Comparison of ENCODE assay signal across 8 mouse cellular contexts in the genomic region with DNA sequence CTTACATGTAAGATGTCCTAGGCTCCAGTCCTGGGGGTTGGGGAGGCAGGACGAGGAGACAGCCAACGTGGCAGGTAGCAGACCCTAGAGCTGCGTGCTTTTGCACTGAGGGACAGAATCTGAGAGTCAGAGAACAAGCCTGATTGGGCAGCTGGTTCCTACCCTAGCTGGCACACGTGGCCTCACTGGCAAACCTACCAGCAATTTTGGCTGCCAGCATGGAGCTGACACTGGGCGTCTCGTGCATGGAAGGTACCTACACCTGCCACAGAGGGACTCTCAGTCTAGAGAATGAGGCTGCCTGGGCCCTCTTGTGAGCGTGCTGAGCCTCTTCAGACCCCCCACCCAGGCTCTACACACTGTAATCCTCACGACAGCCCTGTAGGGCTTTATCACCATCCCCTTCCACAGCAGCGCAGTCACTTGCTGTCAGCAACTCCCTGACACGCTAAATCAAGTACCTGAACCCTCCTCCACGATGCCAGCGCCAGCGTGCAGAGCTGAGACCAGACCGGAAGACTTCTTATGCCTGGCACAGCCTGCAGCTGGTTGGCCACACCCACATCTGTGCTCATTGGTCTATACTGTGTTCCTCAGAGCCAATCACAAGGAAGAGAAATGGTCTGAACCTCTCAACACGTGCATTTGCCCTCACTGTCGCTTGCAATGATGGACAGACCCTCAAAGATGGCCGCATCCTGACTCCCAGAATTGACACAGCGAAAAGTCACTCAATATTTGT. TPM values are rescaled to one million over a fixed set of nuclear protein-coding genes. Genes with fewer than 3 reads are reported as not detected.
DNase-seq lines count a peak whose midpoint lies in the region; ATAC-seq and TF ChIP-seq lines count a peak whose summit lies in the region.

No protein-coding gene starts in this region.

- H3K4me1 ChIP-seq in heart, postnatal 0 days (ENCODE audit: control insufficient read depth, insufficient read depth), result peaks cover 8% of the 10 kb centered on the region
- no peaks in the 10 kb centered on the region for H3K4me1 ChIP-seq in limb, embryonic 14.5 days (ENCODE audit: control insufficient read depth, insufficient read depth, low read length)

- ATAC-seq in heart, postnatal 0 days (ENCODE audit: insufficient read depth, low read depth), result peak; percentile 81
- peak; percentile 78 for ATAC-seq in limb, embryonic 14.5 days (ENCODE audit: low FRiP score, low read depth)
- ATAC-seq in erythroid progenitor cell, adult 5-6 weeks (replicated peaks; ENCODE audit: low FRiP score, poor library complexity, severe bottlenecking), result no peak

- no peaks in the 10 kb centered on the region for H3K9me3 ChIP-seq in heart, postnatal 0 days (replicated peaks; ENCODE audit: control insufficient read depth, low read length)
- no peaks in the 10 kb centered on the region for H3K9me3 ChIP-seq in limb, embryonic 14.5 days (ENCODE audit: control insufficient read depth, low read length)

- H3K9ac ChIP-seq in heart, postnatal 0 days (replicated peaks; ENCODE audit: low read depth, low read length), result no peak overlapping the region
- H3K9ac ChIP-seq in limb, embryonic 14.5 days (ENCODE audit: low read depth, low read length, severe bottlenecking), result no peak overlapping the region

- H3K4me3 ChIP-seq in heart, postnatal 0 days (ENCODE audit: low read depth, low read length), result no peak overlapping the region
- no peak overlapping the region for H3K4me3 ChIP-seq in limb, embryonic 14.5 days (replicated peaks; ENCODE audit: low read length)

- 29% methylated on average over 18 of the region's 18 CpGs for WGBS in heart, postnatal 0 days
- 51% methylated on average over 18 of the region's 18 CpGs for WGBS in limb, embryonic 14.5 days

- no peak for TF ChIP-seq POLR2A in limb, embryonic 14.5 days (IDR thresholded peaks at IDR 0.05; ENCODE audit: borderline replicate concordance, extremely low read depth, insufficient read depth, insufficient read length)

- DNase-seq in layer of hippocampus, adult 11-12 months (ENCODE audit: low spot score), result peak; percentile 72
- no peak for DNase-seq in layer of hippocampus, postnatal 14 days (ENCODE audit: low spot score in 2 of 2)
- DNase-seq in cerebellum, adult 9-11 months, result peak; percentile 89
- no peak for DNase-seq in heart, postnatal 0 days (ENCODE audit: low spot score)
- DNase-seq in limb, embryonic 14.5 days (ENCODE audit: low spot score), result peak; percentile 55
- peak; percentile 81 for DNase-seq in retina, postnatal 1 day
- no peak for DNase-seq in spleen, adult 12 weeks (ENCODE audit: low spot score)

- H3K36me3 ChIP-seq in heart, postnatal 0 days (replicated peaks; ENCODE audit: control insufficient read depth, insufficient read depth, low read length), result no peaks in the 10 kb centered on the region
- no peaks in the 10 kb centered on the region for H3K36me3 ChIP-seq in limb, embryonic 14.5 days (ENCODE audit: control insufficient read depth, insufficient read depth, low read length)

- no peak overlapping the region for H3K27ac ChIP-seq in heart, postnatal 0 days (ENCODE audit: low read depth)
- H3K27ac ChIP-seq in limb, embryonic 14.5 days (replicated peaks; ENCODE audit: low read depth, low read length), result no peak overlapping the region

- no peak overlapping the region for H3K4me2 ChIP-seq in heart, postnatal 0 days (ENCODE audit: low read depth, low read length)
- H3K4me2 ChIP-seq in limb, embryonic 14.5 days (replicated peaks; ENCODE audit: low read depth, low read length, severe bottlenecking), result no peak overlapping the region

- no peak for TF ChIP-seq EP300 in heart, postnatal 0 days (IDR thresholded peaks at IDR 0.05; ENCODE audit: low read depth)

- peaks cover 14% of the 10 kb centered on the region; the same call in 1 of the 2 replicates for H3K27me3 ChIP-seq in heart, postnatal 0 days (ENCODE audit: control insufficient read depth, insufficient read depth, low read length)
- H3K27me3 ChIP-seq in limb, embryonic 14.5 days (ENCODE audit: control insufficient read depth, insufficient read depth, low read length), result no peaks in the 10 kb centered on the region

- no peak for TF ChIP-seq CTCF in heart, postnatal 0 days (IDR thresholded peaks at IDR 0.05; ENCODE audit: low read depth)

RNA-seq across cellular contexts. Expression of a gene that starts 6.9 kb away (rescaled TPM):
- 1 to 10 TPM; 2.8 to 5.1 TPM for total RNA-seq in layer of hippocampus, postnatal 14 days (2021)
- 4.8 and 6.9 TPM in 2 replicates for total RNA-seq in heart, postnatal 0 days (2014; rRNA removed; ENCODE audit: low replicate concordance)
- polyA plus RNA-seq in heart, postnatal 0 days (2015; fragmentation: Nextera tagmentation; extraction: Ambion mirVana), result 2.0 and 2.9 TPM in 2 replicates
- 10.7 and 17.4 TPM in 2 replicates for polyA plus RNA-seq in limb, embryonic 14.5 days (2012; rRNA removed)
- polyA plus RNA-seq in limb, embryonic 14.5 days (2014; fragmentation: Nextera tagmentation; extraction: Ambion mirVana), result 7.5 and 7.8 TPM in 2 replicates
- total RNA-seq in erythroid progenitor cell, adult 5-6 weeks (2015; ENCODE audit: low replicate concordance), result 2.2 and 3.4 TPM in 2 replicates
- 1.5 and 8.7 TPM in 2 replicates for total RNA-seq in erythroid progenitor cell, adult 5-6 weeks (2017; ENCODE audit: low replicate concordance)

Comparison
In these comparisons a context has a peak if more than half of its experiments do, and no peak if none do; other contexts are left out.
1. DNase-seq: peak in layer of hippocampus, adult 11-12 months (single experiment), cerebellum, adult 9-11 months (single experiment), limb, embryonic 14.5 days (single experiment) and retina, postnatal 1 day (single experiment); none in layer of hippocampus, postnatal 14 days (0 of 2), heart, postnatal 0 days (single experiment) and spleen, adult 12 weeks (single experiment).